Mouse (Mus musculus): ENCODE results near the gene Vps35l.

Vps35l gene

DNA sequence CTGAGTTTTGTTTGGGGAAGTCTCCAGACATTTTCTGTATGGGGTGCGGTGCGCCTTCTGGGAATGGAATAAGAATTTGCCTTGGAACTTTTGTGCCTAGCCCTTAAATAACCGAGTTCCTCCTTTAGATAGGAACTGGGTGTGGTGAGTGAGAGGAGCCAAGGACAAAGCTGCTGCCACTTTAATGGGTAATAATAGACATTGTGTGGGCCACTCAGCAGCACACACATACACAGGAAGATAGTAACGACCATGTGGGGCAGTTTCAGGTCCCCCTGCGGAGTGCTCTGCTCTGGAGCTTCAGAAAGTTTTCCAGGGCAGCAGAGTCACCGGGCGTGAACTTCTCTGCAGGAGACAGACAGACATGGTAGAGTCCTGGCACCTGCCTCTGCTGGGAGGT lies 81.3 kb downstream of the Vps35l start:
- DNase-seq (ENCODE audit: low spot score) = no peak

GRCm38 (mm10) chr7:118821887-118822556 lies 82.0 kb downstream of the Vps35l start:
- DNase-seq (ENCODE audit: low spot score) = no peak

- DNase-seq (ENCODE audit: low spot score) = no peak
Measured at GRCm38 (mm10) chr7:118824451-118824850, 84.4 kb downstream of the Vps35l start.

GRCm38 (mm10) chr7:118827975-118828416 lies 88.0 kb downstream of the Vps35l start:
- DNase-seq (ENCODE audit: low spot score) = peak; percentile 47

DNA sequence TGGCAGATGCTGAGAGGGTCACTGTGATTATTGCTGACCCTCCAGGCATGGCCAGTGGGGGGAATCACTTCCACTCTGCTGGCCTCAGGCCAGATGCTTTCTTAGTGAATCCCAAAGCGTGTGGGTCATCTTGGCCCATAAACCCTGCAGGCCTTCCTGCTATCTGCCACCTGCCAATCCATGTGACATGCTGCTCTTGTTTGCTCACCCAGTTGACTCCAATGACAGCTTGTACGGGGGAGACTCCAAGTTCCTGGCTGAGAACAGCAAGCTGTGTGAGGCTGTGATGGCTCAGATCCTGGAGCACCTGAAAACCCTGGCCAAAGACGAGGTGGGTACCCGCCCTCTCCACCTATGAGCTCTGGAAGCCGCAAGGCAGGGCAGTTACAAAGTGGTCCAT lies 97.9 kb downstream of the Vps35l start:
- DNase-seq (ENCODE audit: low spot score) = no peak

- DNase-seq (ENCODE audit: low spot score) = no peak
Measured at GRCm38 (mm10) chr7:118841030-118841745, 101.2 kb downstream of the Vps35l start.

GRCm38 (mm10) chr7:118841796-118842195 lies 101.8 kb downstream of the Vps35l start:
- DNase-seq (ENCODE audit: low spot score) = peak; percentile 42

DNA sequence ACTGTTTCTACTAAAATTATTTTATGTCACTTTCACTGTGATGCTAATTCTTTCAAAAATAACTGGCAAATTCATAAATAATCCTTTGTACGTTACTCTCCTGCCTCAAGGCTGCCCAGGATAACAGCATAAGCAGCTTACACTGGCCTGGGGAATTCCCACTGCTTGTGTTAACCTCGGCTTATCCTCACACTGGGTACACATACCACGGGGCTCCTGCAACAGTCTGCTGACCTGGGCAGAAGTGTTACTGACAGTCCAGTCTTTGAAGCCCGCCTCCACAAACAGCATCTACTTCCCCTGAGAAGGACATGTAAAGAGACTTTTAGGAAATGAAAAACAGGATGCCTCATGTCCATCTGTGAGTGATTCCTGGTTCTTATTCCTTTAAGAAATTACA lies 102.9 kb downstream of the Vps35l start:
- no peak for DNase-seq (ENCODE audit: low spot score)

DNA sequence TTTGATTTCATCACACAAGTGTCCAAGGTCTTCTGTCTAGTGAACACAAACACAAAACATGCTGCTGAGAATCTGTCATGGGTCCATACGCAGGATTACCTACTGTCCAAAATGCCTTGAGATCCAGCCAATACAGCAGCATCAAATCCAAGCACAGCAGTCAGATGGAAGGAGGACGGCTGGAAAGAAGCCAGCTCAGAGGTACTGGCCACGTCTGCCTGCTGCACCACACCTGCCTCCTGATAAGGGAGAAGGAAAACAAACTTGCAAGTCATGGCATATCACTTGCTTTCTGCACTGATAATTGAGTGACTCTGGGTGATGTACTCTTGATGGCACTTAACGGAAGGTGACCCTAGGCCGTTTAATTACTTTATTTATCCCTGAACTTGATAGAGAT lies 105.1 kb downstream of the Vps35l start:
- DNase-seq (ENCODE audit: low spot score) = no peak

DNA sequence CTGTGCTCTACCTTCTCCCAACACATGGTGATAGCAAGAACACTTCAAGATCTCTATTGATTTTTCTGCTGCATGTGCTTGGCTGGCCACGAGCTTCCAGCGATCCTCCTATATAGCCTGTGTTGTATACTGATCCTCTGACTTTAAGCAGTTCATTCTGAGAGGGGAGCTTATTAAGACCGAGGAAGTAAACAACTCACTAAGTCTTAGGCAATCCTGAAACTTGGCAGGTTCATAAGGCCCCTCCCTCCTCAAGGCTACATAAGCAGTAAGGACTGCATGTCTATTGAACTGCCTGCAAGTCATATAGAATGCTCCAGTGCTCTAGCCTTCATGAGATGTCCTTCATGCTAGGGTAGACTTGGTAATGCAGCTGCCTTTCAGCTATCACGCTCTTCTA lies 106.3 kb downstream of the Vps35l start:
- DNase-seq (ENCODE audit: low spot score) = no peak

DNA sequence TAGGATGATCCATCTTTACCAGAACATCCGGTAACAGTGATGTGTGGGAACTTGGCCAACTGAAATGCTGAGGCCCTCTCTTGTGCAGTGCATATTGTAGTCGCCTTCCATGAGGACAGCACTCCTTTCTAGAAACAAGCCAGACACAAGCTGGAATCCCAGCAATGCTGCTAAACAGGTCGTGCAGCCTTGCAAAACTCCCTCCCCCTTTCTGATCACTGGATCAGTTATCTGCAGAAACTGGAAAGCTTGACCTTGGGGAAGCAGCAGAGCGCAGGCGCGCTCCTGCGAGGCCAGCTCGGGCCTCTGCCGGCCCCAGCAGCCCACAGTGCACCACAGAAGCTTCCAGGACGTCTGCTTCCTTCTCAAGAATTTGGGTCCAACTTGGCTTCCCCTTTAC lies 108.8 kb downstream of the Vps35l start:
- no peak for DNase-seq (ENCODE audit: low spot score)

DNA sequence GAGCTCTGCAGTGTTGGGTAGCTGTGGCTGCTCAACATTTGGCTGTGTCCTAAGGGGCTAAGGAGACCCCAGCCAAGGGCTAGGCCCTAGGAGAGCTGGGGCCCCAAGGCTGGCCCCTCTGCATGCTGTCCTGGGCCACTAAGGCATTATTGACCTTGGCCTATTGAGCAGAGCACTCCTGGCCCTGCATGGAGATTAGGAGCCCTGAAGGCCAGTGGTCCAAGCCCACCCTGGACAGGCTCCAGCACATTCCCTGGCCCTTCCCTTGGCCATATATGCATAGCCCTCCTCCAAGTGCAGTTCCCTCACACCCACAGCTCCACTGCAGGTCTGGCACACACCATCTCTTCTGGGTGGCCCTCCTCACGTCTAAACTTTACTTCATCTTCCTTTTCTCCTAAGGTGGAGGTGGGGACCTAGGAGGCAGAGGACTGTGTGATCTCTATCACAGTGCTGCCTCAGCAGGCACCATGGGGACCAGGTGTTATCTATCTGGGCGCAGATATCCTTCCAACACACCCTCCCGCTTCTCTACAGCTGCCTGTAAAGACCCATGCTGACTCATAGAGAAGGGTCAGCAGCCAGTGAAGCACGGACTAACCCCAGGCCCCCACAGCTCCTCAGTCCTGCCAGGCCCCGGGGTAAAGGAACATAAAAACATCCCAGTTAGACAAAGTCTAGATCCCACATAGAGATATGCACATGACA lies 109.7 kb downstream of the Vps35l start:
- DNase-seq (ENCODE audit: low spot score) = no peak

- DNase-seq (ENCODE audit: low spot score) = peak; percentile 78
Measured at GRCm38 (mm10) chr7:118850676-118851290, 110.8 kb downstream of the Vps35l start.

- peak; percentile 57 for DNase-seq (ENCODE audit: low spot score)
Measured at GRCm38 (mm10) chr7:118851571-118851970, 111.5 kb downstream of the Vps35l start.

GRCm38 (mm10) chr7:118852611-118853010 lies 112.6 kb downstream of the Vps35l start:
- DNase-seq (ENCODE audit: low spot score) = no peak

GRCm38 (mm10) chr7:118854606-118855005 lies 114.6 kb downstream of the Vps35l start:
- no peak for DNase-seq (ENCODE audit: low spot score)

- DNase-seq (ENCODE audit: low spot score) = peak; percentile 94
Measured at GRCm38 (mm10) chr7:118855171-118855876, 115.3 kb downstream of the Vps35l start, which contains the start of gene Iqck. Iqck (plus strand) TSS chr7:118855752.

DNA sequence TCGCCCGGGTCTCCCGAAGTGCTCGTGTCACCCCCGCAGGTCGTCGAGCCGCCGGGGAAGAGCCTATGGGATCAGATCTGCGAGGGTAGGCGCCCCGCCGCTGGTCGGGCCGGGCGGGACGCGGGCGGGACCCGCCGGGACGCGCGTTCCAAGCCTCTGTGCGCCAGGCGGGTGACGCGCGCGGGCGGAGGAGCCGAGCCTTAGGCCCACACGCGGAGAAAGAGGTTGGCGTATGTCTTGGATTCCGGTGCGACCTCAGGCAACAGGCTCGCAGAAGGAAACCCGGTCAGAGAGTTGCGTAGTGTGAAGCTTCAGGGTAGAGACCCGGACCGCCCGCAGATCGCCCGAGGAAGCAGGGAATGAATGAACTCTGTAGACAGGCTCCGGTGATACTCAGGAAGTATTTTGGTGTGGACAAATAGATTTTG lies 115.9 kb downstream of the Vps35l start, which contains the start of gene Knop1:
TSS of gene Knop1 (minus strand) at position 378 of the 428 bp plus-strand sequence.
- peak; percentile 62 for DNase-seq (ENCODE audit: low spot score)

GRCm38 (mm10) chr7:118858640-118859039 lies 118.6 kb downstream of the Vps35l start:
- DNase-seq (ENCODE audit: low spot score) = no peak

DNA sequence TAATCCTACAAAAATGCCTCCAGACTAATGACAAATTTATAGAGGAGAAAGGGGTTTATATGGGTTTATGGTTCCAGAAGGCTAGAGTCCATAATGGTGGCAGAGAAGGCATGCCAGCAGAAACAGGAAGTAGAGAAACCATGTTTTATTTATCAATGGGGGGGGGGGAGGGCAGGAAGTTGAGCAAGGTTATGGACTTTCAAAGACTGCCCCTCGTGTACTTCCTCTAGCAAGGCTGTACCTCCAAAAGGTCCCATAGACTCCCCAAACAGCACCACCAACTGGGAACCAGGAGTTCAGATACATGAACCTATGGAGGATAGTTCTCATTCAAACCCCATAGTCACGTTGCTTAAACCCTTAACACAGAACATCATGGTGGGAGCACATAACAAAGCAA lies 125.3 kb downstream of the Vps35l start:
- DNase-seq (ENCODE audit: low spot score) = no peak

DNA sequence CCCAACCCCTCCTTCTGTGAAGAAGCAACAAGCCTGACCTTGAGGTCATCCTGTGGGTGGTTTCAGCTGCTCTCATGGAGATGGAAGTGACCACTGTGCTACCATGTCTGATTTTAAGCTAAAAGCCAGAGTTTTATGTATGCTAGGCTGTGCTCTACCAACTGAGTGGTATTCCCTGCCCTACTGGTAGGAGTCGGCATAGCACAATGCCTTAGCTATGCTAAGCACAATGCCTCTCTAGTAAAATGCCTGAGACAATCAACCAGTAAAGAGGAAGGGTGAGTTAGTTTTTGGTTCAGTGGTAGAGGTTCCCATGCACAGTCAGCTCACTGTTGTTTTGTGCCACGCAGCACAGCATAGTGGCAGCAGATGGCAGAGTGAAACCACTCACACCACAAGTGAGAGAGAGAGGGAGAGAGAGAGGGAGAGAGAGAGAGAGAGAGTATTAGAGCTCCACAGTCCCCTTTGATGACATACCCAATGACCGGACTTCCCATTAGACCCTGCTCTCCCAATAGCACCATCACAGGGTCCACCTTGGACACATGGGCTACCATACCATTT lies 139.5 kb downstream of the Vps35l start:
- no peak for DNase-seq (ENCODE audit: low spot score)
